Mouse (Mus musculus) E14TG2a.4 (cell line): ENCODE results near the gene Zscan21.
"Not testable (repeated sequence)": the region's sequence is repeated elsewhere in the genome, so short reads cannot be mapped to it uniquely, and the experiment has no call there.

Experiments used
- H3K27me3 ChIP-seq: 2 replicates; pipeline ENCODE4 v1.6.1; 2014; ENCODE audit warnings: low read length, control low read depth; ENCODE audit not compliant: insufficient read depth
- H3K36me3 ChIP-seq: 2 replicates; pipeline ENCODE4 v1.6.1; 2014; ENCODE audit warnings: low read length, control low read depth; ENCODE audit not compliant: insufficient read depth
- H3K4me1 ChIP-seq: replicated peaks from 2 replicates; pipeline ENCODE4 v1.6.1; 2014; ENCODE audit warnings: low read depth, low read length, control low read depth
- H3K4me3 ChIP-seq: replicated peaks from 2 replicates; pipeline ENCODE4 v1.5.1; 2014; ENCODE audit warnings: mild to moderate bottlenecking, low read length
- H3K9me3 ChIP-seq: 2 replicates; pipeline ENCODE4 v1.6.1; 2014; ENCODE audit warnings: low read length, control low read depth
- CTCF ChIP-seq: conservative IDR thresholded peaks from 2 replicates; pipeline ENCODE4 v1.5.1; 2014; ENCODE audit warnings: low read length
- NANOG ChIP-seq: IDR thresholded peaks from 2 replicates; pipeline ENCODE4 v1.6.1; 2014; ENCODE audit warnings: borderline replicate concordance, low read length, mixed read lengths
- POU5F1 ChIP-seq: IDR thresholded peaks from 2 replicates; pipeline ENCODE4 v1.6.1; 2014; ENCODE audit warnings: low read length, borderline replicate concordance

Gene Zscan21

GRCm38 (mm10) chr5:138104976-138105375 is 11.7 kb upstream of the Zscan21 start:
- H3K4me3 ChIP-seq: no peak overlapping the region
- H3K27me3 ChIP-seq: no peaks in the 10 kb centered on the region
- TF ChIP-seq POU5F1: no peak
- TF ChIP-seq CTCF: no peak
- TF ChIP-seq NANOG: no peak
- H3K4me1 ChIP-seq: peaks cover 17% of the 10 kb centered on the region
- H3K36me3 ChIP-seq: peaks cover 66% of the 10 kb centered on the region
- no peaks in the 10 kb centered on the region for H3K9me3 ChIP-seq

GRCm38 (mm10) chr5:138107130-138107529 is 9.6 kb upstream of the Zscan21 start:
- H3K36me3 ChIP-seq: peaks cover 44% of the 10 kb centered on the region
- no peaks in the 10 kb centered on the region for H3K27me3 ChIP-seq
- H3K4me1 ChIP-seq: peaks cover 17% of the 10 kb centered on the region
- no peak for TF ChIP-seq CTCF
- TF ChIP-seq POU5F1: no peak
- TF ChIP-seq NANOG: no peak
- no peak overlapping the region for H3K4me3 ChIP-seq
- no peaks in the 10 kb centered on the region for H3K9me3 ChIP-seq

- H3K9me3 ChIP-seq, H3K4me3 ChIP-seq, H3K27me3 ChIP-seq: not testable (repeated sequence)
- TF ChIP-seq CTCF: peak; percentile 25
- Histone ChIP-seq H3K36me3 (peaks cover 16% of the 10 kb centered on the region), H3K4me1 (peaks cover 17% of the 10 kb centered on the region)
Observed at GRCm38 (mm10) chr5:138109847-138110396, 6.8 kb upstream of the Zscan21 start.

GRCm38 (mm10) chr5:138117199-138118015 is 704 bp downstream of the Zscan21 start:
- TF ChIP-seq POU5F1 (no peak), CTCF (no peak), NANOG (no peak)
- no peaks in the 10 kb centered on the region for H3K27me3 ChIP-seq
- H3K4me1 ChIP-seq: peaks cover 39% of the 10 kb centered on the region
- H3K4me3 ChIP-seq: peak overlapping the region; percentile 89
- peaks cover 15% of the 10 kb centered on the region for H3K36me3 ChIP-seq
- H3K9me3 ChIP-seq: no peaks in the 10 kb centered on the region

GRCm38 (mm10) chr5:138118041-138118440 is 1.3 kb downstream of the Zscan21 start:
- peaks cover 17% of the 10 kb centered on the region for H3K36me3 ChIP-seq
- 0 out of 2 replicates have a peak, but pooled peaks have one; percentile 5 for TF ChIP-seq CTCF
- TF ChIP-seq POU5F1: no peak
- no peak for TF ChIP-seq NANOG

GRCm38 (mm10) chr5:138132425-138133064 is 15.8 kb downstream of the Zscan21 start:
- Histone ChIP-seq H3K9me3 (no peaks in the 10 kb centered on the region), H3K4me1 (peaks cover 12% of the 10 kb centered on the region), H3K27me3 (no peaks in the 10 kb centered on the region), H3K36me3 (peaks cover 74% of the 10 kb centered on the region), H3K4me3 (no peak overlapping the region)
- TF ChIP-seq CTCF (no peak), POU5F1 (no peak), NANOG (no peak)

More at GRCm38 (mm10) chr5:138118041-138118440, 1.3 kb downstream of the Zscan21 start:
- Histone ChIP-seq H3K9me3 (no peaks in the 10 kb centered on the region), H3K4me1 (peaks cover 41% of the 10 kb centered on the region), H3K27me3 (no peaks in the 10 kb centered on the region), H3K4me3 (peak overlapping the region; percentile 89; the same call in 1 of the 2 replicates)

- H3K27me3 ChIP-seq: no peaks in the 10 kb centered on the region
- H3K36me3 ChIP-seq: peaks cover 32% of the 10 kb centered on the region
- H3K4me3 ChIP-seq: no peak overlapping the region
- H3K9me3 ChIP-seq: no peaks in the 10 kb centered on the region
- TF ChIP-seq CTCF (no peak), POU5F1 (no peak), NANOG (no peak)
- 0 out of 2 replicates have a peak, but pooled peaks cover 5% of the 10 kb centered on the region for H3K4me1 ChIP-seq
Observed at GRCm38 (mm10) chr5:138137257-138137656, 20.6 kb downstream of the Zscan21 start.

GRCm38 (mm10) chr5:138137935-138138549 is 21.3 kb downstream of the Zscan21 start:
- no peaks in the 10 kb centered on the region for H3K27me3 ChIP-seq
- no peak for TF ChIP-seq POU5F1
- TF ChIP-seq NANOG: no peak
- peak; percentile 79 for TF ChIP-seq CTCF
- H3K4me1 ChIP-seq: 0 out of 2 replicates have a peak, but pooled peaks cover 5% of the 10 kb centered on the region
- H3K9me3 ChIP-seq: no peaks in the 10 kb centered on the region
- H3K4me3 ChIP-seq: no peak overlapping the region
- peaks cover 28% of the 10 kb centered on the region for H3K36me3 ChIP-seq
